Mouse (Mus musculus): Measurements from ENCODE around the gene Fam102a.

- TF ChIP-seq CTCF (IDR thresholded peaks at IDR 0.05; ENCODE audit: extremely low read depth, insufficient read depth, insufficient read length, insufficient replicate concordance) (no peak), POLR2A (IDR thresholded peaks at IDR 0.05; ENCODE audit: low read depth, low read length) (no peak)
These were observed 64.3 kb downstream of the Fam102a start, which contains the start of gene St6galnac6 for GRCm38 (mm10) chr2:32599409-32599808.
